Mouse (Mus musculus): Measurements from ENCODE around the gene Mxi1. TPM values are rescaled to one million over a fixed set of nuclear protein-coding genes. Genes with fewer than 3 reads are reported as not detected.

Mxi1 gene
- total and polyA plus RNA-seq, 3 experiments: 10.6 to 19.9 (median 18.9) TPM

DNA sequence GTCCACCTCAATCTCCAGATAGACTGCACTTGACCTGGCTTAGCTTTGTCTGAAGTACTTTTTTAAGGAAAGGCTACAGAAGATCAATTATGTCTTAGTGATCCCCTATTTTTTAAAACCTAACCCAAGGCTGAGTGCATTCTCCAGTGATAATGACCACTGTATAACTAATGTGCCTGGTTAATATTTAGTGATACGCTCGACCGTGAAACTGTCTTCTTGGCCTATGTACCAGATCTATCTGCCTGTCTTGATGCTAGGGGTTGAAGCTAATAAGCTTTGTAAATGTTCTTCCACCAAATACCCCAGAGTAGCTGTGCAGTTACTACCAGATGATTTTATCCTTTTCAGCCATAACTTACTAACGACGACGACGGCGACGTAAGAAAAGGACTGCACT, 65.5 kb downstream of the Mxi1 start:
- Histone ChIP-seq H3K9me3 (replicated peaks; ENCODE audit: low read length) (no peaks in the 10 kb centered on the region), H3K4me3 (replicated peaks in 1 of 3; ENCODE audit: low read depth in 2 of 3, low read length in 2 of 3, poor library complexity in 1 of 3) (no peak overlapping the region), H3K27me3 (replicated peaks) (no peaks in the 10 kb centered on the region), H3K79me2 (replicated peaks; ENCODE audit: control insufficient read depth, extremely low read depth, insufficient read depth, poor library complexity, severe bottlenecking) (no peaks in the 10 kb centered on the region; the same call in 1 of the 2 replicates), H3K36me3 (replicated peaks in 1 of 2; ENCODE audit: control insufficient read depth in 1 of 2, insufficient read depth in 1 of 2, low read length in 1 of 2) (peaks cover 29 to 73% of the 10 kb centered on the region in 2 experiments), H3K4me1 (ENCODE audit: control insufficient read depth in 1 of 2, insufficient read depth in 2 of 2) (no peaks in the 10 kb centered on the region), H3K9ac (ENCODE audit: insufficient read depth, low read depth) (no peak overlapping the region), H3K4me2 (ENCODE audit: insufficient read depth, low read depth, poor library complexity, severe bottlenecking) (no peak overlapping the region), H3K27ac (ENCODE audit: insufficient read depth, low read depth) (no peak overlapping the region)
- no peak for TF ChIP-seq POLR2A (IDR thresholded peaks at IDR 0.05; ENCODE audit: low read depth, low read length)
- in situ Hi-C loops (cut with MboI; ENCODE audit: low pct_ligation_motif_present, low pct_unique_long_range_greater_than_20kb, low sequenced_read_pairs) (loop anchor here (25.0 kb wide), 1 partner anchor 386 kb away; no protein-coding TSS in a partner anchor), dilution Hi-C loops (cut with MboI; ENCODE audit: extremely low pct_ligation_motif_present, extremely low pct_unique_long_range_greater_than_20kb, low sequenced_read_pairs) (no loop called here)
- DNase-seq (ENCODE audit: extremely low read depth): no peak

DNA sequence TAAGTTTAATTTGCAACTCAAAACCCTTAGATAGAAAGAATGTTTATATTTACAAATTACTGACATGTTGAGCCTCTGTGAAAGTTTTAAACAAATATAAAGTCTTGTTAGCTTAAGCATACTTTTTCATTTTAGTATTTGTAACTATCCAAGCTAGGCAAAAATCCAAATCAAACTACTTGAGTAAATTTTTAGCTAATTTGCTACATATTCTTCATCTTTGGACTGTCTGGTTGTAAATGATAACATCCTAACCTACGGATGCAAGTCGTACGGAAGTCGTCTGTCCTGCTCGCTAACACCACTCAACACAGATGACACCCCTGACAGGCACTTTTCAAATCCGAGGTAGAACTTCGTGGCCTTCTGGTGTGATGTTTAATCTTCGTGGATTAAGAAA, 67.3 kb downstream of the Mxi1 start:
- H3K27me3 ChIP-seq (replicated peaks): no peaks in the 10 kb centered on the region
- in situ Hi-C loops (cut with MboI; ENCODE audit: low pct_ligation_motif_present, low pct_unique_long_range_greater_than_20kb, low sequenced_read_pairs): loop anchor here (25.0 kb wide), 1 partner anchor 385 kb away; no protein-coding TSS in a partner anchor
- H3K79me2 ChIP-seq (replicated peaks; ENCODE audit: control insufficient read depth, extremely low read depth, insufficient read depth, poor library complexity, severe bottlenecking): peaks cover 4% of the 10 kb centered on the region; the same call in 1 of the 2 replicates
- TF ChIP-seq JUN (IDR thresholded peaks at IDR 0.05; ENCODE audit: insufficient read depth, low read depth, low read length) (no peak), KAT2A (IDR thresholded peaks at IDR 0.05; ENCODE audit: insufficient replicate concordance, low read length) (no peak), ELF1 (IDR thresholded peaks at IDR 0.05; ENCODE audit: low read depth, low read length) (no peak), CHD2 (IDR thresholded peaks at IDR 0.05; ENCODE audit: low read length) (no peak), NELFE (IDR thresholded peaks at IDR 0.05; ENCODE audit: low read depth, low read length) (no peak), PAX5 (IDR thresholded peaks at IDR 0.05; ENCODE audit: low read length) (no peak), ZNF384 (IDR thresholded peaks at IDR 0.05; ENCODE audit: low read depth, low read length) (no peak), USF2 (conservative IDR thresholded peaks at IDR 0.05; ENCODE audit: low read depth, low read length) (no peak), RCOR1 (conservative IDR thresholded peaks at IDR 0.05; ENCODE audit: low read depth, low read length) (no peak), RAD21 (IDR thresholded peaks at IDR 0.05; ENCODE audit: low read depth, low read length) (no peak), JUND (conservative IDR thresholded peaks at IDR 0.05; ENCODE audit: low read depth, low read length) (no peak), GABPA (IDR thresholded peaks at IDR 0.05; ENCODE audit: insufficient replicate concordance, low read depth, low read length) (no peak), MAZ (IDR thresholded peaks at IDR 0.05; ENCODE audit: low read depth, low read length) (no peak), MEF2A (IDR thresholded peaks at IDR 0.05; ENCODE audit: borderline replicate concordance, low read depth, low read length) (no peak), CHD1 (IDR thresholded peaks at IDR 0.05; ENCODE audit: low read depth, low read length) (no peak)
- no peak overlapping the region for H3K9ac ChIP-seq (ENCODE audit: insufficient read depth, low read depth)
- dilution Hi-C loops (cut with MboI; ENCODE audit: extremely low pct_ligation_motif_present, extremely low pct_unique_long_range_greater_than_20kb, low sequenced_read_pairs): no loop called here
- DNase-seq (ENCODE audit: extremely low read depth): no peak
- H3K4me1 ChIP-seq (ENCODE audit: control insufficient read depth in 1 of 2, insufficient read depth in 2 of 2): 0 out of 4 replicates have a peak, but pooled peaks cover 0 to under 1% of the 10 kb centered on the region in 2 experiments
- H3K4me2 ChIP-seq (ENCODE audit: insufficient read depth, low read depth, poor library complexity, severe bottlenecking): no peak overlapping the region
- no peak overlapping the region for H3K4me3 ChIP-seq (replicated peaks in 1 of 3; ENCODE audit: low read depth in 2 of 3, low read length in 2 of 3, poor library complexity in 1 of 3)
- no peak overlapping the region for H3K27ac ChIP-seq (ENCODE audit: insufficient read depth, low read depth)
- H3K9me3 ChIP-seq (replicated peaks; ENCODE audit: low read length): no peaks in the 10 kb centered on the region
- H3K36me3 ChIP-seq (replicated peaks in 1 of 2; ENCODE audit: control insufficient read depth in 1 of 2, insufficient read depth in 1 of 2, low read length in 1 of 2): peaks cover 40 to 83% of the 10 kb centered on the region in 2 experiments

Measured in CH12.LX (cell line).